Mouse (Mus musculus) kidney, postnatal 10 days (tissue): Measurements from ENCODE around the gene Kti12.

ENCODE experiments used
- DNase-seq: peaks from one replicate; pipeline ENCODE4 v3.0.0; 2021; ENCODE audit warnings: mixed read lengths

The Kti12 gene

DNA sequence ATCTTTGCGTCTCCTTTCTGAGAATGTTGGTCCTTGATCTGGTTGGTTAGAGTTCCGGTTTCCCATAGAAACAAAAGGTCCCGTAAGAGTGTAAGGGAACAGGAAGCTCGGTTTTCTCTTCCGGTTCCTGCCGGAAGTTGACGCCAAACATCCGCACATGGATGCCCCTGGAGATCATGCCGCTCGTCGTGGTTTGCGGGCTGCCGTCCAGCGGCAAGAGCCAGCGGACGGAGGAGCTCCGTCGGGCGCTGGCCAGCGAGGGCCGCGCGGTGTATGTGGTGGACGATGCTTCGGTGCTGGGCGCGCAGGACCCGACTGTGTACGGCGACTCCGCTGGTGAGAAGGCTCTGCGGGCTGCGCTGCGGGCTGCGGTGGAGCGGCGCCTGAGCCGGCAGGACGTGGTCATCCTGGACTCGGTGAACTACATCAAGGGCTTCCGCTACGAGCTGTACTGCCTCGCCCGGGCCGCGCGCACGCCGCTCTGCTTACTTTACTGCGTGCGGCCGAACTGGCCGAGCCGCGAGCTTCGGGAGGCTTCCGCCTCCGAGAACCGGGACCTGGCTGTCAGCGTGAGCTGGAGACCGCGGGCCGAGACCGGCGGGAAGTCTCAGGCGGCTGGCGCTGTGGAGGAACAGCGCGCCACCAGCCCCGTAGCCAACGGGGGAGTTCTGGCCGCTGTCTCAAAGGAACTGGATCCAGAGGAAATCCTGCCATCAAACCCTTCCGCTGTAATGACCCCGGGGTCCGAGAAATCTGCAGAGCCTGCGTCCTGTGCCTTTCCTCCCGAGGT lies at the start of gene Kti12:
Gene Kti12, plus strand, starts transcription at position 71 of the 790 bp plus-strand sequence.
- DNase-seq = peak; percentile 89

DNA sequence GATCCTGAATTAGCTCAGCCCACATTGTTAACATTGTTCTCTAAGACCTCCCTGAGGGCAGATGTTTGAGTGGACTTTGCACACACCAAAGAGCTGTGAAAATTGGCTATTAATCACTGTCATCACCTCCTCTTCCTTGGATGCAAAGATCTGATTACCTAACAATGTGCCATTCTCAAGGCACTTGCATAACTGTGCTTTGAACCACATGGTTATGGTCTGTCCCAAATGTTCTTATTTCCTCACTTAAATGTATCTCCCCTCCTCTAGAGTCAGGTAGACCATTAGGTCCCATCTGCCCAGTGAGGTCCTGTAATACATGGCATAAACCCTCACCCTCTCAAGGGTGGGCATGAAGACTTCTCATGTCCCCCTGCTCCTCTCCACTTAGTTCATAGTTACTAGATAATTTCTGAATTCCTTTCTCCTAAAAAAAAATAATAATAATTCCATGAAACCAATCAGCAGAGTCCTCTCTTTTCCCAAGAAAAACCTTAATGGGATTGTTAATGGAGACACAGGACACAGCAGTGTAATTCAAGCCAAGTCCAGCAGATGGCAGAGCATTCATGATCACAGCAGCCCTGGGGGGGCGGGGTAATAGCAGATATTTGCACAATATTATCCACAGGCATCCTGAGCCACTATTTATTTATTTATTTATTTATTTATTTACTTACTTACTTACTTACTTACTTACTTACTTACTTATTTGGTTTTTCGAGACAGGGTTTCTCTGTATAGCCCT lies 49.3 kb upstream of the Kti12 start:
- DNase-seq = peak; percentile 88

DNA sequence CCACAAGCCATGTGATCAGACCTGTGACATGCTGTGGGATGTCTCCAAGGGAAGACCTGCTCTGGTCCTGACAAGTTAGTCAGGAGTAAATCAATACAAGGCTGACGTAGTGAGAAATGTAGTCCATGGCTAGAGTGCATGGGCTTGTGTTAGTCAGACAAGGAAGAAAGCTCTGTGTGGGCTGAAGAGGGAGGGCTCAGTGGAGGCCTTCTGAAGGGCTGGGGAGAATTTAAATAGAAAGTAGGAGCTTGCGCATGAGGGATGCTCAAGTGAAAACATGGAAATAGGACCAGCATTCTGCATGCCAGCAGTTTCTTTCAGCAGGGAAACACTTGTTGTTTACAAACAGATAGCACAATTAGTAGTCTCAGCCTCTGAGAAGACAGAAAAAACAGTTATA lies 44.0 kb upstream of the Kti12 start:
- no peak for DNase-seq

DNA sequence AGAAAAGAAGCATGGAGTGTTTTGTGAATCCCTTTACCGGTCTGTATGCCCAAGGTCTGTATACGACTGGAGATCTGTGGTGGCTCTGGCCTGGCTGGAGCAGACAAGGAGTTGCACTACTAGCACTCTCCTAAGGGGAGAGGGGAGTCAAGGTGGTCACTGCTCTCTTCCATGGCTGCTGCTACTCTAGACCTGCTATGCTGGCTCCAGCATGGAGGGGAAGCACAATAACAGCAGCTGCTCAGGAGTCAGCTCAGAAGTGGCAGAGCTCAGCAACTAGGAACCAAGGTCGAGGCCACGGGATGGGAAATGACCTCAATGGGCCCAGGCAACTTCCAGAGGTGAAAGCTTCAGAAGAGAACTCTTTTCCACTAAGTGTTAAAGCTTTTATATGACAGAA lies 36.4 kb upstream of the Kti12 start:
- no peak for DNase-seq

DNA sequence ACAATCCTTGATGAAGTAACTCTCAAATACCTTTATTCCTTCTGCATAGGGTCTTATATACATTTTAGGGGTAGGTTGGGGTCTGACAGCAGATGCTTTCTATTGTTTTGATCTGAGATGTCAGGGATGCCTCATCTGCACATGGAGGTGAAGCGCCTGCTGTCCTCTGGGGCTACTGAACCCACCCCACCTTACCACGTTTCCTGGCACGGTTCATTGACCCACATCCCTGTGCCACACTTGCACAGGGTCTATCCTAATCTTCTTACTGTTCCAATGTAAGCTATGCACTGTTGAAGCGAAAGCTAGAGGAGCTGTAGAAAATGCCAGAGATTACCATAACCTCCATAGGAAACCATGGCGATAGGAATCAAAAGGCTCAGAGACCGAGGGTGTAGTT lies 36.0 kb upstream of the Kti12 start:
- DNase-seq = no peak

DNA sequence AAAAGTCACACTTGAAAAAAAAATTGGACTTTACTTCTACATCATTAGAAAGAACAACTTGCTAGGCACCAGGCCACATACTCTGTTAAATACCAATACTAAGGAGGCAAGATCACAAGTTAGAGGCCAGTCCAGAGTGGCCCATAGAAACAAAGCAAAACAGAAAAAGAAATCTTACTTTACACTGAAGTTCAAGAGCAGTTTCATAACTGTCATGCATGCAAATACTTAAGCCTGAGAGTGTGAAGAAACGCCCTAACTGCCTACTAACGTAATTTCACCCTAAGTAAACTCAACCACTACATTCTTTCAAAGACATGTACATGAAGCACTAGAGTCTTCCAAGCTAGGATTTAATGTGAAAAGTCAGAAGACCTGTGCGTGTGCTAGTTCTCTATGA lies 21.9 kb upstream of the Kti12 start:
- no peak for DNase-seq

DNA sequence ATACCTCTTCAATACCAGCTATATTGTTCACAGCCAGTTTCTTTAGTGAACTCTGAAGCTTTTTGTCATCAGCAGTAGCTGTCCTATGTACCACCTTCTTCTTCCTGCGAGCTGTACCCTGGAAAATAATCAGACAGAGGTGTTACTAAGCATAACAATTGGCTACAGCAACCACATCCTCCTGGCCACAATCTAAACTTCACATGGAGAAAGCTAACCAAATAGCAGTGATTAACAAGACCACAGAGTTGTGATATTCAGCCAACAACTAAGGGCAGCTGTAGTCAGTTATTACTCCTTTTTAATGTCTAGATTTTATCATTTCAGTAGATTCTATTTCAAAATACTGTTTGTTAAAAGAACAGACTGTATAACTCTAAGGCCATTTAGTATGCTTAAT lies 21.5 kb upstream of the Kti12 start:
- DNase-seq = no peak

DNA sequence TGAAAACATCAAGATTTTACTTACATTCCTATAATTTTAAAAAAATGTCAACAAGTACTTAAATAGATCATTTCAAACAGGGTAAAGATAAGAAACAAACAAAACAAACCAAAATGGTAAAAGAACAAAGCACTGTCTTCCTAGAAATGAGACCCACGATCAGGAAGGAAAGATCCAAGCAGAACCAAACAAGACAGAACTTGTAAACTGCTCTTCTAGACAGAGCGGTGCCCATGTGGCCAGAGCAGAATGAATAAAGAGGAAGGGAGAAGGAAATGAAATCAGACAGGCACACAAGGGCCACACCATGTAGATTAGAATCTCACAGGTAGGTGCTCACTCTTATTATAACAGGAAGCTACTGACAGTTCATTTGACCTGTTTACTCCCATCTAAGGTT lies 20.9 kb upstream of the Kti12 start:
- no peak for DNase-seq

DNA sequence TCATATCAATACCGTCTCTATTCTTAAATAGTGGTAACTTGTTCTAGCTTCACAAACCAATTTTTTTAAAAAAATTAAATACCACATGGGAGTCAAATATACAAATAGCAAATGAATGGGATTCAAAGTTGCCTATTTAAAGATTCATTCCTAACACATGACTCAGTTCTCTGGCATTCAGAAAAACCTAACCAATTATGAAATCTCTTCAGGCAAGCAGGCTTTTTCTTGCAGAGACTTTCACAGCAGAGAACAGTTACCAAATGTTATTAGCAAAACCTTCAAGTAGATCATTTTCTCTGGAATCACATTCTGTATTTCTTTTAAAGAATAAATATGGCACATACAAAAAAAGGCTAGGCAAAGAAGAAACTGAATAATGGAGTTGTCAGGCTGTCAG lies 16.9 kb upstream of the Kti12 start:
- DNase-seq = no peak

DNA sequence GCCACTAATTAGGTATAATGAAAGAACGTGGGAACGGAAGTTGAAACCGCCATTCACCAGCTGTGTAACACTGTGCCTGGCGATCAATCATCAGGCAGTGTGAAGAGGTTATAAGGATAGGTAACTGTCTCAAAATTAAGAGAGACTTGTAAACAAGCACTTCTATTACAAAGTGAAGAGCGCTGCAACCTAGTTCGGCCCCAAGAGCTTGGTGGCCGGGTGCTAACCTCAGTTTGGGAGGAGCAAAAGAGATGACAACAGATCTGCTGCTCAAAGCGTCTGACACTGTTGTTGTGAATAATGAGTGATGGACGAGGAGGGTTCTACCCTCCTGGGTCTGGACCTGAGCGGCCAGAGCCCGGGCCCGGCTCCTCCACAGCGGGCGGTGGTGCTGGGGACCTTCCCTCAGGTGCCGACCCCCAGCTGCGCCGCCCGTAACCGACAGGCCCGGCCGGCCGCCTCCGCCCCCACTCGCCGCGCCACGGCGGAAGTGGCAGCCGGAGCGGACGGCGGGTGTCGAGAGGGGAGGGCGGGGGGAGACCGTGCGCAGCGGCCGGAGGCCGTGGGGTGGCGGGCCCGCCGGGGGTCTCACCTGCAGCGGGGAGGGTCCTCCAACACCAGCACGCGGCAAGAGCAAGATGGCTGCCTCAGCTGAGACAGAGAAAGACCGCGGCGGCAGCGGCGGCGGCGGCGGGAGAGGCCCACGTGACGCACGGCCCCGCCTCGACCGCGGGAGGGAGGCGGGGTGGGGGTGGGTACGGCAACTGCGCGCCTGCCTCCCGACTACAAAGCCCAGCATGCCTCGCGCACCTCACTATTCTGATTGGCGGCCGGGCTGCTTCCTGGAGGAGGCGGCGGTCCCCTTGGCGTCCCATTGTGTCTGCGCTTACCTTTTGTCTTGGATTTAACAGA lies 14.4 kb upstream of the Kti12 start, which contains the start of gene Btf3l4:
Gene Btf3l4, minus strand, starts transcription at position 699 of the 912 bp plus-strand sequence.
- DNase-seq = peak; percentile 95

DNA sequence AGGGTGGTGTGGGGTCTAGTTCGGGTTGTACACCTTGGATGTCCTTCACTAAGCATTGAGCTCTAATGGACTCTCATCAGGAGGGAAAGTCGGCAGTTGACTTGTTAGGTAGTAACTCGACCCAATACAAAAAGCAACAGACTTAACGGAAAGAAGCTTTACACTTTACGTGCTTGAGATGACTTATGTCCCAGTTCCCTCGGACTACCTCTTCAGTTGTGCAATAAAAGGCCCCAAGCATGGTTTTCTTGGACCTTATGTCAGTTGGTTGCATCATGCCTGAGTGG lies 13.8 kb upstream of the Kti12 start:
- no peak for DNase-seq

DNA sequence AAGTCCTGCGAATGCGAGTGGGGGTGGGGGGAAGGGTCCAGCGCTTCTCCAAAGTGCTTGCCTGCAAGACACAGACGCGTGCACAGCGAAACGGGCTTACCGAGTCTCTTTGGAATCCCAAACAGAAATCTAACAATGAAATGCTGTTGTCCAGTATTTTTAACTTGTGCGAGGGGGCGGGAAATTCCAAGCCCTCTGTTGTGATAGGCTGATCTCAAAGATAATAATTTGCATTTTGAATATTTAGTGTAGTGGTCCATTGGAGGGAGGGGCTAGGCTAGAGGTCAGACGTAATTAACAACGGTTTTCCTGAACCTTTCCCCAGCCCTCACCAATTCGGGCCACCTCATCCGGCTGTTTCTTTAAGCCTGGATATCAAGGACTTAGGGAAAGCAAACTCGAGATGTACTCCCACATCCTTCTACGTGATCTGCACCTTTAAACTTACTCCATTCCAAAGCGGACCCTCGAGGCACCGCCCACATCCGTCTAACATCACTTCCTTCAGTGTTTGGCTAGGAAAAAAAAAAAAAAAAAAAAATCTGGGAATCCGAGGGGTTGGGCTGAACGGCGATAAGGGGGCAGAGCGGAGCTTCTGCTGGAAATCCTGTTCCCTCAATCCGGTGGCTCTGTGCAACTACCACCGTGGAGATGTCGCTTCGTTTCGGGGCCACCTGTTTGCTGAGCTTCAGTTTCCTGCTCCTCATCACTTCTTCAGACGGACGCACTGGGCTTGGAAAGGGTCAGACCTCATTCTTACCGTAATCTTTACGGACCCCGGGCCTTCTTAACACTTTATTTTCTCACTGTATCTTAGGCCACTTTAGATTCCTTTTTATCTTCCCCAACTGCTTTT lies 13.2 kb upstream of the Kti12 start, which contains the start of gene Txndc12:
Gene Txndc12, plus strand, starts transcription at position 487 of the 856 bp plus-strand sequence.
- peak; percentile 93 for DNase-seq

DNA sequence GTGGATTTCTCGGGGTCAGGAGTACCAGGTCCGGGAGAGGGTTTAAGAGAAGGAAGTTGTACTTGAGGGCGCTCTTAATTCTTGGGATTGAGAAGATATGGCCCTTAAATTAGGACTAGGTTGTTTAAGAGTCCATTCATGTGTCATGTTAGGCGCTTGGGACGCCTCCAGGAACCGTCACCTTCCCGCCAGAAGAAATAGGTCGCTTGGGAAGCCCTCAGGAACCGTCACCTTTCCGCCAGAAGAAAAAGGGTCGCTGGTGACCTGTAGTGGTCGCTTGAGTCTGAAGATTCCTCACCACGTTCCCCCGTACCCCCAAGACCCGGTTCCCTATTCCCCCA lies 12.6 kb upstream of the Kti12 start:
- DNase-seq = peak; percentile 39

DNA sequence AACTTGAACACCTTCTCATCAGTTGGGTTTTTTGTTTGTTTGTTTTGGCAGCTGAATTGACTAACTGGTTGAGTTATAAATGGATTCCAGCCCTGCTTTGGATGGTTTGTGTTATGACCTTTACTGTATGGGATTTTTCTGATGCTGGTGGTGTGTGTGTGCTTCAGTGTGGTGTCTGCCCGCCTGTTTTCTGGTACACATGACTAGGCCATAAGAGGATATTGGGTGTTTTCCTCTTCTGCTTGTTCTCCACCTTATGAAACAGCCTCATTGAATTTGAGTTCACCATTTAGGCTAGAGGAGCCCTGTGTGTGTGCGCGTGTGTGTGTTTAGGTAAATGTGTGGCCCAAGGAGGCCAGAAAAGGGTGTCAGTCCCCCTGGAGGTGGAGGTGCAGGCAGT lies 12.1 kb upstream of the Kti12 start:
- no peak for DNase-seq

DNA sequence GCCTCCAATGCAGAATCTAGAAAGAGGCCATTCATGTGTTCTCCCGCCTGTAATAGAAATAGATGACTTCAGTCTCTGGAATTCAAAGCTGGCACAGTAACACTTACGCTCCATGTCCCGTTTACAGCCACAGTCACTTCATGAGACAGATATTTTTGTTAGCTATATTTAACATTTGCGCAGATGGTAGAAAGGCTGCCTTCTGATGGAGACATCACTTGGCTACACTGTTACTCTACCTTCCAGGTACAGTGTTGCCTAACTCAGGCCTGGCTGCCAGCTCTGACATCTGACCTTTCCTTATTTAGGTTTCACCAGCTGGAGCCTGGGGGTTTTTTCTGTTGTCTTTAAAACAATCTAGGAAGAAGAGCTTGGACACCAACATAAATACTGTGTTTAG lies 9.6 kb upstream of the Kti12 start:
- no peak for DNase-seq

DNA sequence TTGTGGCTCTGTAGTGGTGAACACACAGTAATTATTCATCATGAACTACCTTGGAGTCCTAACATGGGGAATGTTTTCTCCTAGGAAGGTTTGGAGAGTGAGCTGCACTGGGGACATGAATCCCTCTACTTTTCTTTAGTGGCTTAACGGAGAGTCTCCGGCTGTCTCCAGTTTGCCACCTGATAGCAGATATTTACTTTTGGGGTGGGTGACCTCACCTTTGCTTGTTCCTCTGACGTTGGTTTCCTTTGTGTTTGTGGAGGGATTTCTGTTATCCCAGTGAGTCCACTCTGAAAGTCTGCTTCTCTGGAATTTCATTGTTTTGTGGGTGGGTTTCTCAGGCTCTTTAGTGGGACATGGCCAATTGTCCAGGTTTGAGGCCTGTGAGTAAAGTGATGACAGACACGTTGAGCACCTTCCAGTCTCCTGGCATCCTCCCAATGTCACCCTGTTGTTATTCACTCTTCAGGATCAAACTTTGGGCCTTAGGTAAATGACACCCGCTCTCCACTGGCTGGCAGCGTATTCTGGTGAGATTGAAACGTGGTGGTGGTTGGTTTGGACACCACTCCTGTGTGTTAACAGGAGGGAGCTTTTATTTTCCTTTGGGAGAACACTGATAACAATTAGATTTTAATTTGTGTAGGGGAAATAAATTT lies 5.5 kb upstream of the Kti12 start:
- no peak for DNase-seq

DNA sequence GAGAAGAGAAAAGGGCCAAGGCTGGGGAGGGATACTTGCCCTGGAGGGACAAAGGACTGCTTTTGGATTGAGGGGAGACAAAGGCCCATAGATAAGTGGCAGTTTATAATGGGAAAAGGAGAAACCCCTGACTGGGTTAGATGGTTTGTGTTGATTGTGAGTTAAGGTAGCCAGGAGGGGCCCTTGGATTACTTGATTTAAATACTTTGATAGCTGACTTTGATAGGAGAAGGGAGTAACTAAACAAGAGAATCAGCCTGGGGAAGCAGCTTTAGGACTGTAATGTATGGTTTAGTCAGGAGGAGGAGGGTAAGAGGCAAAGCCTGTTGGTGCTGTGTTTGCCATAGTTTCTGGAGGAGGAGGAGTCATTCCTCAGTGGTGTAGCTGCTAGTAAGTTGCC lies 4.2 kb upstream of the Kti12 start:
- no peak for DNase-seq

DNA sequence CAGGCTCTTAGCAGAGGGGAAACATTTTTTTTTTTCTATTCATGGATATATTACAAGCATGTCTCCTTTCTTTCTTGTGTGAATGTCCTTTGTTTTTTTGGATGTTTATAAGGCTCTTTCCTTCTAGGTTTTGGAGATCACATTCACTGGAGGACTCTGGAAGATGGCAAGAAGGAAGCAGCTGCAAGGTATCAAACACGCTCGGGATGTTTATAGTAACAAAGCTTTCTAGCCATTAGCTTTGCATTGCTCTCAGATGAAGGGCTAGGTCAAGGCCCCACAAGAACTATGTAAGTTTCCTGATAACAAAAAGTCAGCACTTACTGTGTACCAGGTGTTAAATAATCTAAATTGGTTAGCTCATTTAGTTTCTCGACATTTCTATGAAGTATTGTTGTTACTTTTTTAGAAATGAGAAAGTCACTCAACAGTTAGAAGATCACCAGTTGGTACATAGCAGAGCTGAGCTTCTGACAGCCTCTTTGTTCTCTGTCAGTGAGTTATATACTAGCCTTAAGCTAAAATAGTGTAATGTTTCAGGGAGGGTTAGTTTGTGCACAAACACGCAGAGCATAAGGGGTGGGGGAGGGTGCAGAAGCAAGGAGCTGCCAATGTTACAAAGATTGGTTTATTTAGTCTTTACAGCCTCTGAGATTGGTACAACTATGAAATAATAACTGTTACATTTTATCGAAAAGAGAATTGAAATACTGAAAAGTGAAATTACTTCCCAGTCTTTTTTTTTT lies 1.6 kb upstream of the Kti12 start:
- DNase-seq = no peak

DNA sequence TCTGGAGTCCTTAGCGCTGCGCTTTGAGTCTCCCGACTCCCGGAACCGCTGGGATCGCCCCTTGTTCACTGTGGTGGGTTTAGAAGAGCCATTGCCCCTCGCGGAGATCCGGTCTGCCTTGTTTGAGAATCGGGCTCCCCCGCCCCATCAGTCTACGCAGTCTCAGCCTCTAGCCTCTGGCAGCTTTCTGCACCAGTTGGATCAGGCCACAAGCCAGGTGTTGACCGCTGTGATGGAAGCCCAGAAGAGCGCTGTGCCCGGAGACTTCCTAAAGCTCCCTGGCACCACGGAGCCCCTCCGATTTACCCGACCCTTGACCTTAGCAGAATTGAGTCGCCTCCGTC lies 892 bp downstream of the Kti12 start, which contains the start of gene A730015C16Rik:
Gene A730015C16Rik, minus strand, starts transcription at position 115 of the 344 bp plus-strand sequence.
- no peak for DNase-seq

DNA sequence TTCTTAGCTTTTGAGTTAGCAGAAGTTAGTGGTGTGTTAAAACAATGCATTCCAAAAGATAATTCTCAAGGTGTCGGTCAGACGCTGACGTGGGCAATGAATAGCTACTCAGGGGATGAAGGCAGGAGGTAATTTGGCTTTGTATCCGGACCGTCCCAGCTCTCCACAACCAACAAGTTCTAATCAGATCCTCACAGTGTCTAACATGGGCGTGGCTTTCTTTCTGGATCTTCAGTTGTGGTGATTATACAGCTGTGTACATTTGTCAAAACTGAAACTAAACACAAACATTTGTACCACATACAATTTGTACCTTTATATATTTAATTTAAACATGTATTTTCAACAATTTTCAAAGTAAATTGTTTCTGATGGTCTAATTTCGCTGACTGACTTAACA lies 19.2 kb downstream of the Kti12 start:
- no peak for DNase-seq

DNA sequence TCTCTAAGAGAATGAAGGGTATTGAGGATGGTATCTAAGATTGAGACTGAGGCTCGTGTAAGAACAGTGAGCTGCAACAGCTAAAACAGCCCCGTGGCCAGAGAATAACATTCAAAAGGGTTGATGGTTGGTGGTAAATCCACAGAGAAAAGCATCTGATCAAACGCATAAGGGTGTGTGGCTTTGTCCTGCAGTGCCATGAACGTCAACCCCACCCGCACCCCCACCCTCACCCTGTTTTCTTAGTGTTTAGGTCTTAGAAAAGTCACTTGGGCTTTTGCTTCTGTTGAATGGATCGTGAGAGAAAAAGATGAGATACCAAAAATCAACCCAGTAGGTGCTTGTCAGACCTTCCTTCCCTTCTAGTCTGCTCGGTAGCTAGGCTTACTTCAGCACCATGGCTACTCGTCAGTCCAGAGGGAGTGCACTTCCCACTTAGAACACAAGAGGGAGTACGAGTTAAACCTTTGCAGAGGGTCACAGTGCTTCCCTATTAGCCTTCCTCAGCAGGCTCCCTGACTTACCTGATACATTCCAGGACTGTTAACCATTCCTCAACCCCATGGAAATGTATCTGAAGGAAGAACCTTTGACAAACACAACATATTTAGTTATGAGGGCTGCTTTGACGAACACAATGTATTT lies 22.3 kb downstream of the Kti12 start:
- DNase-seq = peak; percentile 89
